ENCODE assay signal across 9 mouse cellular contexts in genomic region chr15:102963671-102964640, GRCm38 (mm10). TPM values are rescaled to one million over a fixed set of nuclear protein-coding genes. Genes with fewer than 3 reads are reported as not detected.
DNase-seq lines count a peak whose midpoint lies in the region; ATAC-seq lines count a peak whose summit lies in the region.
"Had no signal": no experiment of that assay in that cellular context is flagged by ENCODE, and none has a peak within 500 bp of the region (broad histone marks: within the 10 kb centered on the region; RNA-seq: fewer than 3 reads in every experiment).

No protein-coding gene starts in this region.

- no peak for ATAC-seq in cerebellum, adult (ENCODE audit: insufficient number of reproducible peaks, low FRiP score, low TSS enrichment)

- DNase-seq in ovary, postnatal 36 days (ENCODE audit: low spot score): peak; percentile 34
- no peak for DNase-seq in ovary, postnatal 14 days (ENCODE audit: low spot score)
- DNase-seq in gastrocnemius, adult 18-20 months (ENCODE audit: low spot score): peak; percentile 78
- DNase-seq in kidney, postnatal 4 days: peak; percentile 79 to 87
- DNase-seq in yolk sac, embryonic 10.5 days (ENCODE audit: low spot score): peak; percentile 11
- no peak for DNase-seq in frontal cortex, postnatal 10 days (ENCODE audit: low spot score in 2 of 2)

RNA-seq across cellular contexts. Expression of gene Hoxc10, which starts 2.6 kb away (rescaled TPM):
- total RNA-seq in gastrocnemius, adult 18-20 months (2021): 10 to 100 TPM; 78.5 to 88.0 TPM
- total RNA-seq: left cerebral cortex, postnatal 25 days; neutrophil, adult 5-6 weeks had no signal

RNA-seq across cellular contexts. Expression of gene Hoxc5, which starts 3.3 kb away (rescaled TPM):
- total RNA-seq in gastrocnemius, adult 18-20 months (2021): 1 to 10 TPM; 1.5 to 2.1 TPM
- total RNA-seq: left cerebral cortex, postnatal 25 days; neutrophil, adult 5-6 weeks had no signal

RNA-seq across cellular contexts. Expression of gene Hoxc11, which starts 9.7 kb away (rescaled TPM):
- total RNA-seq in gastrocnemius, adult 18-20 months (2021): 1 to 10 TPM; 6.7 to 8.3 TPM
- total RNA-seq: left cerebral cortex, postnatal 25 days; neutrophil, adult 5-6 weeks had no signal

RNA-seq across cellular contexts. Expression of gene Hoxc9, which starts 12.3 kb away (rescaled TPM):
- 1 to 10 TPM; 6.8 to 7.4 TPM for total RNA-seq in gastrocnemius, adult 18-20 months (2021)
- total RNA-seq: left cerebral cortex, postnatal 25 days; neutrophil, adult 5-6 weeks had no signal

RNA-seq across cellular contexts. Expression of gene Hoxc8, which starts 26.5 kb away (rescaled TPM):
- total RNA-seq in gastrocnemius, adult 18-20 months (2021): 1 to 10 TPM; 1.3 to 1.9 TPM
- total RNA-seq: left cerebral cortex, postnatal 25 days; neutrophil, adult 5-6 weeks had no signal

Comparison
In these comparisons a context has a peak if more than half of its experiments do, and no peak if none do; other contexts are left out.
1. DNase-seq: peak in ovary, postnatal 36 days (single experiment), gastrocnemius, adult 18-20 months (single experiment), kidney, postnatal 4 days (2 of 2) and yolk sac, embryonic 10.5 days (single experiment); none in ovary, postnatal 14 days (single experiment) and frontal cortex, postnatal 10 days (0 of 2).